Mouse (Mus musculus) neutrophil, adult 5-6 weeks (primary cell): ENCODE data around the gene Tgif2lx2. TPM values are rescaled to one million over a fixed set of nuclear protein-coding genes. Genes with fewer than 3 reads are reported as not detected.
"Not testable (repeated sequence)": the region's sequence is repeated elsewhere in the genome, so short reads cannot be mapped to it uniquely, and the experiment has no call there.

Source experiments
- ATAC-seq: fragments of 151-379, 151-347 bp; 2 replicates; pipeline ENCODE4 v1.8.0; 2017; ENCODE audit warnings: mild to moderate bottlenecking, moderate TSS enrichment; ENCODE audit not compliant: insufficient number of reproducible peaks, poor library complexity, low FRiP score, severe bottlenecking; ENCODE audit errors: extremely low read depth
- total RNA-seq: library from RNA; stranded (forward); fragments of 200-1000 nt; gene quantifications from 2 replicates; pipeline ENCODE4 v1.2.3, GENCODE M21; 2017

Tgif2lx2 gene
- total RNA-seq, result not detected in 2 replicates

GRCm38 (mm10) chrX:118426927-118427326 lies at the start of gene Tgif2lx2:
Gene Tgif2lx2, plus strand, starts transcription at chrX:118427227.
- ATAC-seq, result not testable (repeated sequence)

Other genes with a start within 250 kb of the Tgif2lx2 start
- gene Tgif2lx1, start 53.5 kb downstream of the Tgif2lx2 start, total RNA-seq, result not detected in 2 replicates